Mouse (Mus musculus): Measurements from ENCODE around the gene Nfia.

- no peak for TF ChIP-seq CTCF (IDR thresholded peaks at IDR 0.05; ENCODE audit: insufficient read depth, low read length)
- TF ChIP-seq POLR2A (IDR thresholded peaks at IDR 0.05; ENCODE audit: borderline replicate concordance, extremely low read depth, low read depth, low read length), result no peak
Observed at GRCm38 (mm10) chr4:97891611-97892010, 119.1 kb downstream of the Nfia start.

All from lung, adult 2 months (tissue).